Comparison of ENCODE assay signal across 27 mouse cellular contexts in genomic region chr1:150416006-150416405, GRCm38 (mm10). TPM values are rescaled to one million over a fixed set of nuclear protein-coding genes. Genes with fewer than 3 reads are reported as not detected.
DNase-seq lines count a peak whose midpoint lies in the region; ATAC-seq and TF ChIP-seq lines count a peak whose summit lies in the region.
"Had no signal": no experiment of that assay in that cellular context is flagged by ENCODE, and none has a peak within 500 bp of the region (broad histone marks: within the 10 kb centered on the region; RNA-seq: fewer than 3 reads in every experiment).

No protein-coding gene starts in this region.

- H3K27ac ChIP-seq in left cerebral cortex, adult 2 months, result no peak overlapping the region
- H3K27ac ChIP-seq: embryonic facial prominence, embryonic 13.5 days; embryonic facial prominence, embryonic 15.5 days; forebrain, embryonic 10.5 days; forebrain, embryonic 12.5 days had no signal

- peak; percentile 46 for DNase-seq in 416B (ENCODE audit: low read depth)
- DNase-seq in NIH3T3 (ENCODE audit: low read depth), result peak; percentile 9
- no peak for DNase-seq in left cerebral cortex, adult 2 months (ENCODE audit: extremely low spot score in 1 of 2, low spot score in 2 of 2)
- DNase-seq in MN1 (ENCODE audit: low spot score), result no peak
- no peak for DNase-seq in frontal cortex, postnatal 14 days (ENCODE audit: low spot score in 2 of 2)
- DNase-seq: adrenal gland, adult 2 months; adrenal gland, postnatal 10 days; adrenal gland, postnatal 25 days; cerebellum, adult 11 months; cerebellum, adult 18-20 months; cerebellum, adult 8-10 months; cerebellum, adult 9-11 months; cerebellum, postnatal 14 days; cerebellum, postnatal 36 days; embryo, embryonic 11 days had no signal

- no peak for TF ChIP-seq CTCF in left cerebral cortex, adult 2 months (IDR thresholded peaks at IDR 0.05)

- no peak overlapping the region for H3K4me3 ChIP-seq in left cerebral cortex, adult 2 months
- H3K4me3 ChIP-seq: embryonic facial prominence, embryonic 13.5 days; embryonic facial prominence, embryonic 15.5 days; erythroblast, embryonic 14.5 days; forebrain, embryonic 10.5 days; forebrain, embryonic 12.5 days had no signal

- intact Hi-C loops in left cerebral cortex, adult 2 months (cut with DNase I), result loop anchor here (2.0 kb wide), 1 partner anchor 19 kb away; no protein-coding TSS in a partner anchor

- ATAC-seq in granulocyte monocyte progenitor cell, adult 5-6 weeks (replicated peaks; ENCODE audit: poor library complexity, severe bottlenecking), result peak; percentile 82
- peak; percentile 50; the same call in 1 of the 2 replicates for ATAC-seq in megakaryocyte progenitor cell, adult 5-6 weeks (replicated peaks; ENCODE audit: poor library complexity)
- ATAC-seq: activated CD4-positive, CD25-positive, alpha-beta regulatory T cell, adult 4 months; CD4-positive, CD25-positive, alpha-beta regulatory T cell, adult 4 months; forebrain, embryonic 14.5 days; forebrain, embryonic 16.5 days; Patski had no signal

RNA-seq across cellular contexts. Expression of gene Odr4, which starts 23.1 kb away (rescaled TPM):
- 23.2 and 34.8 TPM in 2 replicates for total RNA-seq in granulocyte monocyte progenitor cell, adult 5-6 weeks (2014; fragmentation: Nextera tagmentation)
- 96.9 and 113 TPM in 2 replicates for total RNA-seq in granulocyte monocyte progenitor cell, adult 5-6 weeks (2017)
- total RNA-seq in megakaryocyte progenitor cell, adult 5-6 weeks (2015), result 36.1 and 45.5 TPM in 2 replicates
- total RNA-seq in megakaryocyte progenitor cell, adult 5-6 weeks (2017), result 93.9 and 107 TPM in 2 replicates
- total RNA-seq in left cerebral cortex, adult 2 months (2021), result 10 to 100 TPM; 46.8 to 53.1 TPM

RNA-seq across cellular contexts. Expression of gene Tpr, which starts 23.4 kb away (rescaled TPM):
- 309 and 365 TPM in 2 replicates for total RNA-seq in granulocyte monocyte progenitor cell, adult 5-6 weeks (2014; fragmentation: Nextera tagmentation)
- 380 and 483 TPM in 2 replicates for total RNA-seq in granulocyte monocyte progenitor cell, adult 5-6 weeks (2017)
- total RNA-seq in megakaryocyte progenitor cell, adult 5-6 weeks (2015), result 401 and 492 TPM in 2 replicates
- total RNA-seq in megakaryocyte progenitor cell, adult 5-6 weeks (2017), result 401 and 471 TPM in 2 replicates
- 100 to 1,000 TPM; 106 to 115 TPM for total RNA-seq in left cerebral cortex, adult 2 months (2021)

RNA-seq across cellular contexts. Expression of gene Prg4, which starts 50.0 kb away (rescaled TPM):
- total RNA-seq in granulocyte monocyte progenitor cell, adult 5-6 weeks (2014; fragmentation: Nextera tagmentation), result not detected in 2 replicates
- not detected in 2 replicates for total RNA-seq in granulocyte monocyte progenitor cell, adult 5-6 weeks (2017)
- total RNA-seq in megakaryocyte progenitor cell, adult 5-6 weeks (2015), result not detected in 2 replicates
- not detected in 2 replicates for total RNA-seq in megakaryocyte progenitor cell, adult 5-6 weeks (2017)
- total RNA-seq in left cerebral cortex, adult 2 months (2021), result 10 to 100 TPM in 1 of 2 experiments, 1 to 10 TPM in 1; 5.7 to 13.1 TPM

Comparison
In these comparisons a context has a peak if more than half of its experiments do, and no peak if none do; other contexts are left out.
1. DNase-seq: peak in 416B (single experiment) and NIH3T3 (single experiment); none in left cerebral cortex, adult 2 months (0 of 2), MN1 (single experiment) and frontal cortex, postnatal 14 days (0 of 2).
2. RNA of gene Prg4, which starts 50.0 kb away (total RNA-seq): 5.7 to 13.1 TPM in left cerebral cortex, adult 2 months; not detected in granulocyte monocyte progenitor cell, adult 5-6 weeks and not detected in megakaryocyte progenitor cell, adult 5-6 weeks; every median in the first group is over 4 times any median in the second.